Mouse (Mus musculus): ENCODE data around the gene Epb41. TPM values are rescaled to one million over a fixed set of nuclear protein-coding genes. Genes with fewer than 3 reads are reported as not detected.

The Epb41 gene
- total and polyA plus RNA-seq, 2 experiments: 29.6 to 46.8 TPM

GRCm38 (mm10) chr4:131957161-131957560 is 118.0 kb downstream of the Epb41 start:
- peaks cover 4% of the 10 kb centered on the region; the same call in 1 of the 2 replicates for H3K79me2 ChIP-seq (ENCODE audit: control insufficient read depth, insufficient read depth, low read length)
- peaks cover 66% of the 10 kb centered on the region for H3K36me3 ChIP-seq (ENCODE audit: control insufficient read depth, insufficient read depth, low read length)
- no peak for TF ChIP-seq CTCF (IDR thresholded peaks at IDR 0.05; ENCODE audit: low read depth, low read length)
- no peak for TF ChIP-seq POLR2A (IDR thresholded peaks at IDR 0.05; ENCODE audit: extremely low read depth, insufficient read depth, low read length)
- DNase-seq (ENCODE audit: extremely low read depth, low read depth, low spot score): peak; percentile 44
- H3K4me1 ChIP-seq (ENCODE audit: control insufficient read depth, insufficient read depth, low read length): no peaks in the 10 kb centered on the region
- 49% methylated on average over 3 of the region's 3 CpGs for WGBS
- H3K27me3 ChIP-seq (ENCODE audit: control insufficient read depth, insufficient read depth, low read length): no peaks in the 10 kb centered on the region
- H3K9ac ChIP-seq (ENCODE audit: low read depth, low read length): no peak overlapping the region
- no peak overlapping the region for H3K4me3 ChIP-seq (ENCODE audit: insufficient read depth, low read depth, low read length)
- no peak overlapping the region for H3K27ac ChIP-seq (replicated peaks; ENCODE audit: insufficient read depth, low read depth, low read length)

- Histone ChIP-seq H3K4me3 (ENCODE audit: insufficient read depth, low read depth, low read length) (no peak overlapping the region), H3K27me3 (ENCODE audit: control insufficient read depth, insufficient read depth, low read length) (no peaks in the 10 kb centered on the region), H3K79me2 (ENCODE audit: control insufficient read depth, insufficient read depth, low read length) (peaks cover 4% of the 10 kb centered on the region; the same call in 1 of the 2 replicates), H3K27ac (replicated peaks; ENCODE audit: insufficient read depth, low read depth, low read length) (no peak overlapping the region), H3K9ac (ENCODE audit: low read depth, low read length) (no peak overlapping the region), H3K4me1 (ENCODE audit: control insufficient read depth, insufficient read depth, low read length) (no peaks in the 10 kb centered on the region), H3K36me3 (ENCODE audit: control insufficient read depth, insufficient read depth, low read length) (peaks cover 39% of the 10 kb centered on the region)
- DNase-seq (ENCODE audit: extremely low read depth, low read depth, low spot score): no peak
- 82% methylated on average over 8 of the region's 8 CpGs for WGBS
- TF ChIP-seq CTCF (IDR thresholded peaks at IDR 0.05; ENCODE audit: low read depth, low read length) (no peak), POLR2A (IDR thresholded peaks at IDR 0.05; ENCODE audit: extremely low read depth, insufficient read depth, low read length) (no peak)
Observed at GRCm38 (mm10) chr4:131950657-131951056, 124.5 kb downstream of the Epb41 start.

GRCm38 (mm10) chr4:131949903-131950302 is 125.2 kb downstream of the Epb41 start:
- Histone ChIP-seq H3K27ac (replicated peaks; ENCODE audit: insufficient read depth, low read depth, low read length) (no peak overlapping the region), H3K27me3 (ENCODE audit: control insufficient read depth, insufficient read depth, low read length) (no peaks in the 10 kb centered on the region), H3K4me1 (ENCODE audit: control insufficient read depth, insufficient read depth, low read length) (no peaks in the 10 kb centered on the region), H3K79me2 (ENCODE audit: control insufficient read depth, insufficient read depth, low read length) (no peaks in the 10 kb centered on the region), H3K9ac (ENCODE audit: low read depth, low read length) (no peak overlapping the region), H3K4me3 (ENCODE audit: insufficient read depth, low read depth, low read length) (no peak overlapping the region), H3K36me3 (ENCODE audit: control insufficient read depth, insufficient read depth, low read length) (peaks cover 38% of the 10 kb centered on the region)
- no peak for DNase-seq (ENCODE audit: extremely low read depth, low read depth, low spot score)
- TF ChIP-seq CTCF (IDR thresholded peaks at IDR 0.05; ENCODE audit: low read depth, low read length): no peak
- no peak for TF ChIP-seq POLR2A (IDR thresholded peaks at IDR 0.05; ENCODE audit: extremely low read depth, insufficient read depth, low read length)
- WGBS: 77% methylated on average over 5 of the region's 5 CpGs

DNA sequence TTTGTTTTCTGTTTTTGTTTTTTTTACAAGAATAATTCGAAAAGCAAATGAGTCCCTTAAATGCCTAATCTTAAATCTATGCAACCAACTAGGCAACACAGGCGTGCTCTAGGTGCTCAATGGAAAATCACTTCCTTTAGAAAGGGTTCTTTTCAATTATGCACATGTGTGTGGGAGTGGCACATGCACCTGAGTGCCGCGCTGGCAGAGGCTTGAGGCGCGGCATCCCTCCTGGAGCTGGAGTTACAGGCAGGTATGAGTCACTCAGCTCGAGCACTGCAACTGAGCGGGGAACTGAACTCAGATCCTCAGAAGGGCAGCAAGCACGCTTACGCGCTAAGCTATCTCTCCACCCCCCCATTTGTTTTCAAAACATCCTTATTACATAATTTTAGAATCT is 127.3 kb downstream of the Epb41 start:
- Histone ChIP-seq H3K36me3 (ENCODE audit: control insufficient read depth, insufficient read depth, low read length) (peaks cover 28% of the 10 kb centered on the region), H3K4me1 (ENCODE audit: control insufficient read depth, insufficient read depth, low read length) (no peaks in the 10 kb centered on the region), H3K27ac (replicated peaks; ENCODE audit: insufficient read depth, low read depth, low read length) (no peak overlapping the region), H3K9ac (ENCODE audit: low read depth, low read length) (no peak overlapping the region), H3K27me3 (ENCODE audit: control insufficient read depth, insufficient read depth, low read length) (no peaks in the 10 kb centered on the region), H3K4me3 (ENCODE audit: insufficient read depth, low read depth, low read length) (no peak overlapping the region), H3K79me2 (ENCODE audit: control insufficient read depth, insufficient read depth, low read length) (no peaks in the 10 kb centered on the region)
- 92% methylated on average over 11 of the region's 11 CpGs for WGBS
- TF ChIP-seq POLR2A (IDR thresholded peaks at IDR 0.05; ENCODE audit: extremely low read depth, insufficient read depth, low read length) (no peak), CTCF (IDR thresholded peaks at IDR 0.05; ENCODE audit: low read depth, low read length) (no peak)
- no peak for DNase-seq (ENCODE audit: extremely low read depth, low read depth, low spot score)

DNA sequence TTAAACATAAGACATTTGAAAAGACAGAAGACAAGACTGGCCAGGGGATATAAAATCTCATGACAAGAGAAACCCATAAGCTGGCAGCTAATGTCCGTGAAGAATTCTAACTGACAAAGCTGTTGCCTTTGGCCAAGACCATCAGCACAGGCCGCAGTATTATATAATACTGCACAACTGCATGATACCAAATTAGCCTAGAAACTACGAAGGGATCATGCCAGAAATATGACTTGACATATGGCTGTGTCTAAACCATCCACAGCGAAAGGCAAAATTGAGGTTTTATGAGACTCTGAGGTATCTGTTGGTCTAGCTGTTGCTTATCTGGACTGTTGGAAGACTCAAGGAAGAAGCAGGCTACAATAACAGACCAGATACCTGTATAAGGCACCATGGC is 134.3 kb downstream of the Epb41 start:
- Histone ChIP-seq H3K36me3 (ENCODE audit: control insufficient read depth, insufficient read depth, low read length) (peaks cover 44% of the 10 kb centered on the region), H3K4me1 (ENCODE audit: control insufficient read depth, insufficient read depth, low read length) (no peaks in the 10 kb centered on the region), H3K79me2 (ENCODE audit: control insufficient read depth, insufficient read depth, low read length) (peaks cover 4% of the 10 kb centered on the region; the same call in 1 of the 2 replicates), H3K4me3 (ENCODE audit: insufficient read depth, low read depth, low read length) (no peak overlapping the region), H3K9ac (ENCODE audit: low read depth, low read length) (no peak overlapping the region), H3K27ac (replicated peaks; ENCODE audit: insufficient read depth, low read depth, low read length) (no peak overlapping the region), H3K27me3 (ENCODE audit: control insufficient read depth, insufficient read depth, low read length) (no peaks in the 10 kb centered on the region)
- no peak for DNase-seq (ENCODE audit: extremely low read depth, low read depth, low spot score)
- 96% methylated on average over 4 of the region's 4 CpGs for WGBS
- TF ChIP-seq POLR2A (IDR thresholded peaks at IDR 0.05; ENCODE audit: extremely low read depth, insufficient read depth, low read length) (no peak), CTCF (IDR thresholded peaks at IDR 0.05; ENCODE audit: low read depth, low read length) (no peak)

GRCm38 (mm10) chr4:131939459-131939858 is 135.7 kb downstream of the Epb41 start:
- H3K27me3 ChIP-seq (ENCODE audit: control insufficient read depth, insufficient read depth, low read length): no peaks in the 10 kb centered on the region
- WGBS: 29% methylated on average over 2 of the region's 2 CpGs
- no peaks in the 10 kb centered on the region for H3K4me1 ChIP-seq (ENCODE audit: control insufficient read depth, insufficient read depth, low read length)
- no peak overlapping the region for H3K4me3 ChIP-seq (ENCODE audit: insufficient read depth, low read depth, low read length)
- no peak for TF ChIP-seq CTCF (IDR thresholded peaks at IDR 0.05; ENCODE audit: low read depth, low read length)
- no peak for TF ChIP-seq POLR2A (IDR thresholded peaks at IDR 0.05; ENCODE audit: extremely low read depth, insufficient read depth, low read length)
- H3K9ac ChIP-seq (ENCODE audit: low read depth, low read length): no peak overlapping the region
- H3K36me3 ChIP-seq (ENCODE audit: control insufficient read depth, insufficient read depth, low read length): peaks cover 47% of the 10 kb centered on the region
- H3K27ac ChIP-seq (replicated peaks; ENCODE audit: insufficient read depth, low read depth, low read length): no peak overlapping the region
- H3K79me2 ChIP-seq (ENCODE audit: control insufficient read depth, insufficient read depth, low read length): peaks cover 4% of the 10 kb centered on the region; the same call in 1 of the 2 replicates
- peak; percentile 43 for DNase-seq (ENCODE audit: extremely low read depth, low read depth, low spot score)

All from liver, adult 2 months (tissue).